ENCODE assay signal across 9 mouse cellular contexts in genomic region chr11:70334477-70334876, GRCm38 (mm10). TPM values are rescaled to one million over a fixed set of nuclear protein-coding genes. Genes with fewer than 3 reads are reported as not detected.
DNase-seq lines count a peak whose midpoint lies in the region; ATAC-seq and TF ChIP-seq lines count a peak whose summit lies in the region.
"Had no signal": no experiment of that assay in that cellular context is flagged by ENCODE, and none has a peak within 500 bp of the region (broad histone marks: within the 10 kb centered on the region; RNA-seq: fewer than 3 reads in every experiment).

No protein-coding gene starts in this region.

- TF ChIP-seq CTCF in lung, embryonic 14.5 days (IDR thresholded peaks at IDR 0.05; ENCODE audit: low read depth): peak; percentile 72

- no peak overlapping the region for H3K9ac ChIP-seq in lung, embryonic 14.5 days
- H3K9ac ChIP-seq: limb, embryonic 13.5 days had no signal

- 0 out of 2 replicates have a peak, but pooled peaks cover 3% of the 10 kb centered on the region for H3K27me3 ChIP-seq in lung, embryonic 14.5 days (ENCODE audit: insufficient read depth, low read length)

- no peaks in the 10 kb centered on the region for H3K4me1 ChIP-seq in lung, embryonic 14.5 days (ENCODE audit: insufficient read depth)
- H3K4me1 ChIP-seq: limb, embryonic 13.5 days had no signal

- H3K4me3 ChIP-seq in lung, embryonic 14.5 days (ENCODE audit: low read depth, low read length): no peak overlapping the region
- H3K4me3 ChIP-seq: limb, embryonic 13.5 days had no signal

- no peak overlapping the region for H3K4me2 ChIP-seq in lung, embryonic 14.5 days
- H3K4me2 ChIP-seq: limb, embryonic 13.5 days had no signal

- DNase-seq in CD4-positive, CD25-positive, alpha-beta regulatory T cell, adult 2 months (ENCODE audit: low read depth, low spot score): peak; percentile 75
- peak; percentile 35 for DNase-seq in ovary, postnatal 10 days (ENCODE audit: low spot score)
- no peak for DNase-seq in ovary, adult 18-20 months (ENCODE audit: low spot score)
- peak; percentile 34 for DNase-seq in embryo, embryonic 11.5 days (ENCODE audit: low read depth, low spot score)
- DNase-seq in kidney, postnatal 14 days: peak; percentile 70
- peak; percentile 87 for DNase-seq in lung, embryonic 14.5 days
- peak; percentile 83 for DNase-seq in right cerebral cortex, postnatal 4 days

- ATAC-seq in CD4-positive, CD25-positive, alpha-beta regulatory T cell, adult 4 months: no peak
- no peak for ATAC-seq in lung, embryonic 14.5 days (ENCODE audit: insufficient read depth)

- H3K9me3 ChIP-seq in lung, embryonic 14.5 days (ENCODE audit: low read depth, low read length): no peaks in the 10 kb centered on the region
- H3K9me3 ChIP-seq: limb, embryonic 13.5 days had no signal

- no peak overlapping the region for H3K27ac ChIP-seq in lung, embryonic 14.5 days (ENCODE audit: low read depth)
- H3K27ac ChIP-seq: limb, embryonic 13.5 days had no signal

- no peaks in the 10 kb centered on the region for H3K36me3 ChIP-seq in lung, embryonic 14.5 days (ENCODE audit: insufficient read depth)
- H3K36me3 ChIP-seq: limb, embryonic 13.5 days had no signal

- 29% methylated on average over 4 of the region's 4 CpGs for WGBS in lung, embryonic 14.5 days

RNA-seq across cellular contexts. Expression of gene Alox12e, which starts 12.0 kb away (rescaled TPM):
- polyA plus RNA-seq in CD4-positive, CD25-positive, alpha-beta regulatory T cell, adult 4 months (2017; shearing (Covaris generic)): not detected
- not detected in 2 replicates for polyA plus RNA-seq in lung, embryonic 14.5 days (2014; fragmentation: Nextera tagmentation; extraction: Ambion mirVana)
- polyA plus RNA-seq: limb, embryonic 13.5 days had no signal

RNA-seq across cellular contexts. Expression of gene Alox15, which starts 17.4 kb away (rescaled TPM):
- polyA plus RNA-seq in CD4-positive, CD25-positive, alpha-beta regulatory T cell, adult 4 months (2017; shearing (Covaris generic)): not detected
- 0.18 and 0.50 TPM in 2 replicates for polyA plus RNA-seq in lung, embryonic 14.5 days (2014; fragmentation: Nextera tagmentation; extraction: Ambion mirVana)
